Mouse (Mus musculus): ENCODE measurements around the gene Gmip. TPM values are rescaled to one million over a fixed set of nuclear protein-coding genes. Genes with fewer than 3 reads are reported as not detected.

Gene Gmip
- total RNA-seq (2017): 265 and 326 TPM in 2 replicates

DNA sequence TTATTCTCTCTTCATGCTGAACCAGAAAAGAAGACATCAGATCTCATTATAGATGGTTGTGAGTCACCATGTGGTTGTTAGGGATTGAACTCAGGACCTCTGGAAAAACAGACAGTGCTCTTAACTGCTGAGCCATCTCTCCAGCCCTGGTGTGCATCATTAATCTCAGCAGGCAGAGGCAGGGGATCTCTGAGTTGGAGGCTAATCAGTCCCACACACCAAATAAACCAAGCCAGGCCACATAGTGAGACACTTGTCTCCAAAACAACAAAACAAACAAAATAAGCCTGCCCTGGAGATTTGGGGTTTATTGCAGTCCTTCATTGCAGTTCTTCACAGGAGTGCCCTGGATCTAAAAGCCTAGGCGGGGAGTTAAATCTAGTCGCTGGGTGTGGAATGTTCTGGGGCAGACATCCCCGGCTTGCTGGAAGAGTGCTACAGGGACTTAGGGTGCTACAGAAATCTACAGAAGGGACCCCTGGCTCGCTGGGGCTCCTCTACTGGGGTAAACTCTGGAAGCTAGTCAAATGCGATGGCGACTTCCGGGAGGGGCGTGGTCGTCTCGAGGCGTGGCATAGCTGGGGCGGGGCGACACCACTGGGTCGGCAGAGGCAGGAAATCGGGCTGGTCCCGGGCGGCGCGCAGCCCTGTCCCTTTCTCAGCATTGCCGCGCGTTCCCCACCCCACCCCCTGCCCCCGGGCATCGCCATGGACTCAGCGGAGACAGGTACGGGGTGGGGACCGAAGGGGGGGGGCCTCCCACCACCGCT is at the start of gene Gmip:
Gmip (plus strand) TSS at position 586 of the 770 bp plus-strand sequence.
- peak; percentile 87 for ATAC-seq (ENCODE audit: extremely low read depth, insufficient number of reproducible peaks, low FRiP score, poor library complexity, severe bottlenecking)

DNA sequence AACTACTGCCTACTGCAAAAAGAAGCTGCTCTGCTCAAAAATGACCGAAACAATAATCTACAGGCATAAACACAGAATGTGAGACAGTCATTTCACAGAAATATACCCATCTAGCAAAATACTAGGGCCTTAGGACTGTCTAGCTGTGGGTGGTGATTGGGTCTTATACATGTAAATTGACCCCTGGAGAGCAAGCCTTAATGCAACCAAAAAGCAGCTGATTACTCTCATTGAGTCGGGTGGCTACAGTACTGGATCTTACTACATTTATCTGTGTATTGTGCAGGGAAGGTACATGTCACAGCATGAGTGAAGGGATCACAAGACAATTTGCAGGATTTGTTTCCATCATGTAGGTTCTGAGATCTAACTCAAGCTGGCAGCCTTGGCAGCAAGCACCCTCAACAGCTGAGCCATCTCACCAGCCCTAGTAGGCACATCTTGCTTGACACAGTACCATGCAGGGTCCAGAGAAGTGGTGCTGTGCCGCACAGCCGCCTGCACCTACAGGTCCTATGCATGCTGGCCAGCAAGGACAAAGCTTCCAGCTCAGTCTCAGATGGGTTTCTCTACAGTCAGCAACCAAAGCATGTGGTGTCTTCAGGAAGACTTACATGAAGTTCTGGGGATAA is 46.5 kb upstream of the Gmip start:
- ATAC-seq (ENCODE audit: extremely low read depth, insufficient number of reproducible peaks, low FRiP score, poor library complexity, severe bottlenecking): no peak

DNA sequence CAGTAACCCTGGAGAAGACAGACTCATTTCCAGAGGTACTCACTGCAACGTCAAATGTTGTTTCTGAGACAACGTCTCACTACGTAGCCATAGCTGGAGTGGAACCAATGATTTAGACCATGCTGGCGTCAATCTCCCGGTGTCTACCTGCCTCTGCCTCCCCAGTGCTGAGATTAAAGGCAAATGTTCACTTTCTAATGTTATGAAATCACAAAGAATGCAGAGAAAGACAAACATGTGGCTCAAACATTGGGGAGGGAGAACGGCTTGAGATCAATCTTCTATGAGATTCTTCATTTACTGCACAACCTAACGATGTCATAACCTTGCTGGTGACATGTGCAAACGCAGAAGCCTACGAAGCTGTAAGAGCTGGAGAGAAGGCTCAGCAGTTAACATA is 37.3 kb upstream of the Gmip start:
- no peak for ATAC-seq (ENCODE audit: extremely low read depth, insufficient number of reproducible peaks, low FRiP score, poor library complexity, severe bottlenecking)

DNA sequence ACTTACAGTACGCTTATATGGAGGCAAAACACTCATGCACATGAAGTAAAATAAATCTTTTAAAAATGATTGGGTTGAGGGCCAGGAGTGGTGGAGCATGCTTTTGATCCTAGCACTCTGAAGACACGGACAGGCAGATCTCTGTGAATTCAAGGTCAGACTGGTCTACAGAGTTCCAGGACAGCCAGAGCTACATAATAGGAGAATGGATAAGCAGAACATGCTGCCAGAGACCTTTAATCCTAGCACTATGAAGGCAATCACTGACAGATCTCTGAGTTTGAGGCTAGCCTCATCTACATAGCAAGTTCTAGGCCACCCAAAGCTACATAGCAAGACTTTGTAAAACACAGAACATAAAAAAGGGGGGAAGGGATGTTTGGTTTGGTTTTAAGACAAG is 36.4 kb upstream of the Gmip start:
- ATAC-seq (ENCODE audit: extremely low read depth, insufficient number of reproducible peaks, low FRiP score, poor library complexity, severe bottlenecking): no peak

DNA sequence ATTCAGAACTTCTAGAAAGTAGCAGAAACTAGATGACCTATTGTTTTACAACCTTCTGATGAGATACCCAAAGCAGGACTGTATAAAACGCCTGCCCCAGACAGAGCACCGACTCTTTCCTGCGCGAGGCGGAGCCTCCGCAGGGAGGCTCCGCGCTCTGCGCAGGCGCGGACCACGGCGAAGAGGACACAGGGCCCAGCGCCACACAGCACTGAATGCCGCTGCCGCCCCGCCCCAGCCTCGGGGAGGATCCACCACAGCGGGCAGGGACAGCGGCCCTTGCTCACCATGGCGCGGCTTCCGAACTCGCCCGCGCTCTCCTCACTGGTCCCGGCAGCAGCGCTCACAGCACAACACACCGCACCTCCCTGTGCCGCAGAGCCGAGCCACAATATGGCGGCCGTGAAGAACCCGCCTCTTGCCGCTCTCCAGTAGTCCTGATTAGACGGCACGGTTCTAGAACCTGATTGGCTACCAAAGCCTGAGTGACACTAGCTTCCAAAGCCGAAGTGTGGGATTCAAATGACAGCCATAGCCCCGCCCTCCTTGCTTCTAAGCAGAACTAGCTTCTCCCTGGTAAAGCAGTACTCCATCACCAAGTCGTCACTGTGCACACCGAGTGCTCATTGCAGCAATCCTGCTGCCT is 33.9 kb upstream of the Gmip start, which contains the start of gene Gm20422:
Gm20422 (minus strand) TSS at position 384 of the 646 bp plus-strand sequence.
- peak; percentile 99 for ATAC-seq (ENCODE audit: extremely low read depth, insufficient number of reproducible peaks, low FRiP score, poor library complexity, severe bottlenecking)

DNA sequence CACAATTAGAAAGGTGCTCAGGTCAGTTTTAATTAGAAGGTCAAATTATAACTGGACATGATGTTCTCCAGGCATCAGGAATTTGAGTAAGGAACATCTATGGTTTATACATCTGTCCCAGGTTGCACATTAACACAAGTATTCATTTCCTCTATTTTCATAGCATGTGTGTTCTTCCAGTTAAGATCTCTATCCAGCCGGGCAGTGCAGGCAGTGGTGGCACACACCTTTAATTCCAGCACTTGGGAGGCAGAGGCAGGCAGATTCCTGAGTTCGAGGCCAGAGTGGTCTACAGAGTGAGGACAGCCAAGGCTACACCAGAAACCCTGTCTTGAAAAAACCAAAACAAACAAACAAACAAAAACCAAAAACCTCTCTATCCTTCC is 33.3 kb upstream of the Gmip start:
- ATAC-seq (ENCODE audit: extremely low read depth, insufficient number of reproducible peaks, low FRiP score, poor library complexity, severe bottlenecking): no peak

DNA sequence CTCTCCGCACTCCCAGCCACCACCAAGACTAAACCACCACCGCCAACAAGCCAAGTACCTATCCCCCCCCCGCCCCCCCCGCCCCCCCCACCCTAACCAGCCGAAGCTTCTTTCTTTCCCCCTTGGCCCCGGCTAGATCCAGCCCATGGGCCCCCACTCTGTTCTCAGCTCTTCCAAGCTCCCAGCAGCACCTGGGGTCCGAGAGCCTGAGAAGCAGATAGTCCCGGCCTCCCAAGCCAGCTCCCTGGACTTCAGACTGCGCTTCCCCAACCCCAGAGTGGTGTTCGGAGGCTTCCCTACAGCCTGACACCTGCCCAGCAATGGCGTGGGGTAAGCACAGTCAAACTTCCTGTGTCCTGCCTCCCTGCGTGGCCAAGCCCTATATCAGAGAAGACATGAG is 31.4 kb upstream of the Gmip start:
- no peak for ATAC-seq (ENCODE audit: extremely low read depth, insufficient number of reproducible peaks, low FRiP score, poor library complexity, severe bottlenecking)

DNA sequence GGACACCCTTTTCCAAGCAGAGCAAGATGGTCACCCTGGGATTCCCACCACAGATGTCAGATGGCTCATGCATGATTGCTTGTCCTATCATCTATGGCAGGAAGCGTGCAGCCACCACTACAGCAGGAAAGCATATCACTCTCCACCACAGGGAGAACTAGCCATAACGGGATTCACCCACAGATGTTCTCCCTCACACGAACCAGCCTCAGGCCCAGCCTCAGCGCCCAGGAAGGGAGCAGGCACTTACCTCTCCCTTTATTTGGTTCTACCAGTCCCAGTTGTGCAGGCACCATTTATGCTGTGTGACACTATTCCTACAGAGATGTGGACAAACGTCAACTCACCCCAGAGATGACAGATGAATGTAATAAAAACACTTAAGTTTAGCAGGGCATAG is 19.4 kb upstream of the Gmip start:
- no peak for ATAC-seq (ENCODE audit: extremely low read depth, insufficient number of reproducible peaks, low FRiP score, poor library complexity, severe bottlenecking)

DNA sequence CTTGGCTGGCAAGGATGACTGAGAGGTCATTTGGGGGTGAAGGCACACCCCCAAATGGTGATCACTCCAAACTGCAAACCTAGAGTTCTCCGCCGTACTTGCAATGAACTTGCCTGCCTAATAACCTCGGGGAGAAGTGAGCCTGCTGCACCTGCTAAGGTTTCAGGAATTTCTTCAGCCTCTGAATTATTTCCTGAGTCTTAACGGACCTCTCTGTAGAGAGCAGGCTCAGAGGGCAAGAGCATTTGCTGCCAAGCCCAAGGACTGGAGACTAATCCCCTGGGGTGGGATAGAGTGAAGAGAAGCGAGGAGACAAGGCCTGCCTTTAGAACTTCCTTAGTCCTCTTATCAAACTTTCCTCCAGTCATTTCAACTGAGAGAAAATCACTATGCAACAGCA is 18.7 kb upstream of the Gmip start:
- no peak for ATAC-seq (ENCODE audit: extremely low read depth, insufficient number of reproducible peaks, low FRiP score, poor library complexity, severe bottlenecking)

DNA sequence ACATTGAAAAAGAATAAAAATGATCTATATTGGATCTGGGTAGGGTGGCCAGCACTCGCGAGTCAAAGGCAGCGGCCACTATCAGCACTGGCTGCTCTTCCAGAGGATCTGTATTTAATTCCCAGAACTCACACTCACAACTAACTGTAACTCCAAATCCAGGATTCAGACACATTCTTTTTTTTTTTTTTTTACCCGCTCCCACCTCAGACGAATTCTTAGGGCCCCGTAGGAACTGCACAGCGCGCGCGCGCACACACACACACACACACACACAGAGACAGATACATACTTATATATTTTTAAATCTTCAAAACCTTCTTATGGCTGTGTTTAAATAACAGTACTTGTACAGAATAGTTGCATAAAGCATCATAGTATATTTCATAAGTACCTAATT is 18.1 kb upstream of the Gmip start:
- no peak for ATAC-seq (ENCODE audit: extremely low read depth, insufficient number of reproducible peaks, low FRiP score, poor library complexity, severe bottlenecking)

DNA sequence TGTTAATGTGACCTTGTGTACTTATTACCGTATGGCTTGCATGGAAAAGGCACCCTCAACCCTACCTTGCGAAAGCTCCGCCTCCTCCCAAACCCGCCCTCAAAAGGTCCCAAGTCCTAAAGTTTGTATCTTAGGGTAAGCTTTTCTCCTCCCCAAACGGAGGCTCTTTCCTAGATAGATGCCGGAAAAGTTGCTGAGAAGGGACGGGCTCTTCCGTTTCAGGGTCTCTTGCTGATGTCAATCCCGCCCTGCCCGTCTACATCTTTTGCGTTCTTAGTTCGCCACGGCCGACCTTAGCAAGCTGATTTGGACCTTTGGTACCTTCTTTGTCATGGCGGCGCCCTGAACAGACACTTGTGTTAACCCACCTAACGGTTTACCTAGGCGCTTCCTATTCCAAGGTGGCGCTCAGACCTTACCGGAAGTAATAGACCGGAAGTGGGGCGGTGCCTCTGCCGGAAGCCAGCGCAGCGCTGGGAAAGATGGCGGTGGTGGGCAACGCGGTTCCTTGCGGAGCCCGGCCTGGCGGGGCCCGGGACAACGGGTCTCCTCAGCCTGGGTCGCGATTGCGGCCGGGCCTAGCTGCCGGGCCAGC is 17.6 kb upstream of the Gmip start, which contains the start of the genes Atp13a1 and Zfp866:
Atp13a1 (plus strand) TSS at position 391 of the 595 bp plus-strand sequence.
Zfp866 (minus strand) TSS at position 406 of the 595 bp plus-strand sequence.
- peak; percentile 98 for ATAC-seq (ENCODE audit: extremely low read depth, insufficient number of reproducible peaks, low FRiP score, poor library complexity, severe bottlenecking)

DNA sequence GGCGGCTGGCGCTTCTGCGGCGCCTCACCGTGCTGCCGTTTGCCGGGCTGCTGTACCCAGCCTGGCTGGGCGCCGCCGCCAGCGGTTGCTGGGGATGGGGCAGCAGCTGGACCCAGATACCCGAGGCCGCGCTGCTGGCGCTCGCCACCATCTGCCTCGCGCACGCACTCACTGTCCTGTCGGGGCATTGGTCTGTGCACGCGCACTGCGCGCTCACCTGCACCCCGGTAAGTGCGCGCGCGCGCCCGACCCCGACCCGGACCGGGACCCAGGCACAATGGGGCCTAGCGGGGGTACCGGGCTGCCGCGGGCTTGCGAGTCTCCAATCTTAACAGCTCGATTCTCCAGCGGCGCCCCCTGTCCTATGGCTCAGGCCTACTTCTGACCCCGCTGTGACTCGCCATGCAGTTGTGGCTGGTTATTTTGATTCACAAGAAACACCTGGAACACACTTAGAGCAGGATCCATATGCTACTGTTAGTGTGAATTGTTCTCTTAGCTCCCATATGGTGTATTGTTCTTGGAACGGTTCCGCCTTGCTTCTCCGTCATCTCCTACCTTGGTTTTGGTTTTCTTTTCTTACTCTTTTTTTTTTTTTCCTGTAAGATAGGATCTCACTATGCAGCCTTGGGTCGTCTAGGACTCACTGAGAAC is 16.9 kb upstream of the Gmip start:
- no peak for ATAC-seq (ENCODE audit: extremely low read depth, insufficient number of reproducible peaks, low FRiP score, poor library complexity, severe bottlenecking)

DNA sequence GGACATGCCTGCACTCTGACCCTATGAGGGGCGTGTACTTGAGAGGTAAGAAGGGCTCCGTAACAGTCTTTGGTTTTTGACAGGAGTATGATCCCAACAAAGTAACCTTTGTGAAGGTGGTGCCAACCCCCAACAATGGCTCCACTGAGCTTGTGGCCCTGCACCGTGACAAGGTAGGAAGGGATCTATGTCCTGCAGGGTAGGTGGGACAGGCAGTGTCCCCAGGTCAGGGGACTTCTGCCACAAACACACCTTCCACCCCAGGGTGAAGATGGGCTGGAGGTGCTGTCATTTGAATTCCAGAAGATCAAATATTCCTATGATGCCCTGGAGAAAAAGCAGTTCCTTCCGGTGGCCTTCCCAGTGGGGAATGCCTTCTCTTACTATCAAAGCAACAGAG is 14.8 kb upstream of the Gmip start:
- no peak for ATAC-seq (ENCODE audit: extremely low read depth, insufficient number of reproducible peaks, low FRiP score, poor library complexity, severe bottlenecking)

DNA sequence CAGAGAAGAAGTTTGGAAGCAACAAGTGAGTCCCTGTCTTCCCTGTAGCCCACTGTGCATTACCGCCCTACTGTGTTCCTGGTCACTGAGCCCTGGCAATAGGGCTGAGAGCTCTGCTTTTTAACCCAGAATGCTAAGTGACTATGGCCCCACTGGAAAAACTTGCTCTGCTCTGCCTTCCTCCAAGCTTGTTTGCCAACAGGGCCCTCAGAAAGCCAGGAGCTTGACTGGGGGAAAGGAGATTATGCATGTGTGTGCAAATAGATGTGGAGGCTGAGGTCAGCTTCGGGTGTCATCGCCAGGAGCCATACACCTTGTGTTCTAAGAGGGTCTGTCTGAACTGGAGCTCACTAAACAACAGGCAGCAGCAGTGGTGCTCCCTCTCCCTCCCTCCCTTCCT is 14.4 kb upstream of the Gmip start:
- no peak for ATAC-seq (ENCODE audit: extremely low read depth, insufficient number of reproducible peaks, low FRiP score, poor library complexity, severe bottlenecking)

DNA sequence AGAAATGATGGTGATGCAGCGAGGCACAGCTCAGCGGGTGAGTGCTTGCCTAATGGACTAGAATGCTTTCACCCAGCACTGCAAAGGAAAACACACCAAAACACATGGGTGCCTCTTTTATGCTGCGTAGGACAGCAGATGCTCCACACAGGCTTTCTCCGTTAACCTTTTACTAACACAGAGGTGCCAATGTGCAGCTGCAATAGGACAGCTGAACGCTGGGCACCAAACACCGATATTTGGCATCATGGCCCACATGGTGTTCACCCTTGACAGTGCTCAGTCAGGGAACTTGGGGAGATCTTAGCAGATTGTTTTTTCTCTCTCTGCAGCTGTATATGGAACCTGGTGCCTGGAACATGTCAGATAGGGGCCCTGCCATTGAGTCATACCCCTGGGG is 13.6 kb upstream of the Gmip start:
- ATAC-seq (ENCODE audit: extremely low read depth, insufficient number of reproducible peaks, low FRiP score, poor library complexity, severe bottlenecking): no peak

DNA sequence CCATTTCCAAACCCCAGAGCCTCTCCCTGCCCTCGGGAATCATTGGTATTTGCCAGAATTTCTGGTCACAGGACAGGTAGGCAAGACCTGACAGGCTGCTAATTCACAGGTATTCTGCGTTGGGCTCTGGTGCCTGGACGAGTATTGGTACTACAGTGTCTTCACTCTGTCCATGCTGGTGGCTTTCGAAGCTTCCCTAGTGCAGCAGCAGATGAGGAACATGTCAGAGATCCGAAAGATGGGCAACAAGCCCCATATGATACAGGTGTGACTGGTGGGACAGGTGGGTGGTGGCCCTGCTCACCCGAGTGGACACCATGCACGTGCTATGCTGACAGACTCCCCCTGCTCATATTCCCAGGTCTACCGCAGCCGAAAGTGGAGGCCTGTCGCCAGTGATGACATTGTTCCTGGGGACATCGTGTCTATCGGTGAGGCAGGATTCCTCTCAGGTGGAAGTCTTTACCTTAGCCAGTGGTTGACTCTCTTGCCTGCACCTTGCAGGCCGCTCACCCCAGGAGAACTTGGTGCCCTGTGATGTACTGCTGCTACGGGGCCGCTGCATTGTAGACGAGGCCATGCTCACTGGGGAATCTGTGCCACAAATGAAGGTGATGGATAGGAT is 11.6 kb upstream of the Gmip start:
- ATAC-seq (ENCODE audit: extremely low read depth, insufficient number of reproducible peaks, low FRiP score, poor library complexity, severe bottlenecking): no peak

DNA sequence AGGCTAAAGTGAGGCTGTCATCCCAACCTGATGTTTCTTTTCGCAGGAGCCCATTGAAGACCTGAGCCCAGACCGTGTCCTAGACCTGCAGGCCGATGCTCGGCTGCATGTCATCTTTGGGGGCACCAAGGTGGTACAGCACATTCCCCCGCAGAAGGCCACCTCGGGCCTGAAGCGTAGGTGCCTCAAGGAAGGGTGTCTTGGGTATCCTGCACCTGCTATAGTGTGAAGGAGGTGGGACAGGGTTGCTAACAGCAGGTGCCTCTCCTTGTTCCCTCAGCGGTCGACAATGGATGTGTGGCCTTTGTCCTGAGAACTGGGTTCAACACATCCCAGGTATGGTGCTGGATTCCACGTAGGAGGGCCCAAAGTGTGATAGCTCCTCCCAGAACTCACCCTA is 10.8 kb upstream of the Gmip start:
- ATAC-seq (ENCODE audit: extremely low read depth, insufficient number of reproducible peaks, low FRiP score, poor library complexity, severe bottlenecking): no peak

DNA sequence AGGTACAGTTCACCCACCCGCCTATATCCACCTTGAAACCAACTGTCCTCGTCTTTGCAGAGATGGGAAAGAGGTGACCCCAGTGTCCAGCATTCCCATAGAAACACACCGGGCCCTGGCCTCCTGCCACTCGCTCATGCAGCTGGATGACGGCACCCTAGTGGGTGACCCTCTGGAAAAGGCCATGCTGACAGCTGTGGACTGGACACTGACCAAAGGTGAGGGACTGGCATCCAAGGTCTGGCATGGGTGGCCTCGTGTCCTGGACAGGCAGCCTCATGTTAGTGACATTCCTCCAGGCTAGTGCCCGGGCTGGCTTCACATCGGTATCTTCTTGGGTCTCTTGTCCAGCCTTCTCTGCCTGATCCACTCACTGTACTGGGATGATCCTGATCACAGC is 9.2 kb upstream of the Gmip start:
- ATAC-seq (ENCODE audit: extremely low read depth, insufficient number of reproducible peaks, low FRiP score, poor library complexity, severe bottlenecking): no peak

DNA sequence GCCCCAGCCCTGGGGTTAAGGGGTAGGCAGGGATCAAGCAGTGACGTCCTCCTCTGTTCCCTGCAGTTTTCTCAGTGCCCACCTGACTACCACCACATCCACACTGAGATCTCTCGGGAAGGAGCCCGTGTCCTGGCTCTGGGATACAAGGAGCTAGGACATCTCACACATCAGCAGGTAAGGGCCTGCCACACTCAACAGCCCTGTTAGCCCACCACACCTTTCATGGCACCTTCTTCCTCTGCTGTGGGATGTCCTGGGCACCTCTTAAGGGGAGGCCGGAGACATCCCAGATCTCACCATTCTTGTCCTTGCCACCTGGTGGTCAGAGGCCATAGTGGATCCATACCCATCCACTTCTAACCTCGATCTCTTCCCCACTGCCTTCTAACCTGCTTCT is 8.5 kb upstream of the Gmip start:
- ATAC-seq (ENCODE audit: extremely low read depth, insufficient number of reproducible peaks, low FRiP score, poor library complexity, severe bottlenecking): no peak

All from neutrophil, adult 5-6 weeks (primary cell).